Mouse (Mus musculus): ENCODE results near the gene Armcx3.

- TF ChIP-seq CTCF (IDR thresholded peaks at IDR 0.05; ENCODE audit: extremely low read depth, insufficient read depth, insufficient read length, insufficient replicate concordance) (no peak), POLR2A (IDR thresholded peaks at IDR 0.05; ENCODE audit: low read depth, low read length) (no peak)
Measured at GRCm38 (mm10) chrX:134750764-134751592, 5.4 kb upstream of the Armcx3 start, which contains the start of gene Armcx6.
